Mouse (Mus musculus): ENCODE measurements around the gene Znhit3. TPM values are rescaled to one million over a fixed set of nuclear protein-coding genes. Genes with fewer than 3 reads are reported as not detected.

The Znhit3 gene
- total RNA-seq (2021): 10 to 100 TPM; 11.7 to 12.8 TPM
- long read RNA-seq, experiment 1, transcript Znhit3-201 (5 exons, 998 nt): major isoform, 27 of 27 reads
- long read RNA-seq, experiment 1, partial matches to known transcripts: 0 of 27 reads
- long read RNA-seq, experiment 1, other reads (novel, unspliced or antisense): 0 of 27 reads
- long read RNA-seq, experiment 2, transcript Znhit3-201 (5 exons, 998 nt): major isoform, 29 of 30 reads
- long read RNA-seq, experiment 2, partial matches to known transcripts: 0 of 30 reads
- long read RNA-seq, experiment 2, other reads (novel, unspliced or antisense): 1 of 30 reads

- peak; percentile 53 to 68 for DNase-seq
- intact Hi-C loops (cut with DNase I): loop anchor here (5.0 kb wide), 2 partner anchors 61 to 76 kb away; no protein-coding TSS in a partner anchor
These were observed at the start of gene Znhit3 for GRCm38 (mm10) chr11:84916053-84916702. Znhit3 (minus strand) TSS chr11:84916366.

DNA sequence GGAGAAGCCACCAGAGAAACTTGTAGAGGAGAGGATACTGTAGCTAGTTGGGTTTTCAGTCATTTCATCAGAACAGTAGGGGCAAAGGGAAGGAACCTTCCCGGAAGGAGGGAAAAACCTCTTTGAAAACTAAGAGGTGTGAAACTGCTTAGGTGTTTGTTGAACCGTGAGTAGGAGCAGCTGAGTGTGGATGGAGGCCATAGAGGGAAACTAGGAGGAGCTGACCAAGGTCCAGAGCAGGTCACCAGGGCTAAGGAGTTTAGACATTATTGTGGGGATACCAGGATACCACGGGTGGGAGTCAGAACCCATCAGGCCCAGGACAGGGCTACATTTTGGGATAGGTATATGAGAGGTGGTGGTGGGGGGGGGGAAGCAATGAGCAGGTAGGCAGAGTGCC, 47.4 kb upstream of the Znhit3 start:
- intact Hi-C loops (cut with DNase I): no loop called here
- no peak for DNase-seq

- no peak for DNase-seq
- intact Hi-C loops (cut with DNase I): no loop called here
These were observed 46.4 kb upstream of the Znhit3 start for GRCm38 (mm10) chr11:84962536-84962935.

DNA sequence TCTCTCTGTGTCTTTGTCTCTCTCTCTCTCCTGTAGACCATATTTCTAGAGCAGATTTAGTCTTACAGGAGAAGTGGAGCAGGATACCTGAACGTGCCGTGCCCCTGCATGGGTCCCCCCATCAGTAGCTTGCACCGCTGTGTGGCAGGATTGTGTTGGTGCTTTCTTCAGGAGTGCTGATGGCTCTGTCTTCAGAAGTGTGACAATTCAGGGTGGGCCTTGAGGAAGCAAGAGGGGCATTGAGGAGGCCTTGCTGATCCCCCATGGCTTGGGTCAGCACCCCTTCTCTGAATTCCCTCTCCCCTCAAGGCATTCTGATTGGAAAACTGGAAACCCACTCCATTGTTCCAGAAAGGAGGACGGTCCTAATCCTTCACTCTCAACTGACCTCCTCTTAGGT, 45.4 kb upstream of the Znhit3 start:
- intact Hi-C loops (cut with DNase I): no loop called here
- no peak for DNase-seq

- intact Hi-C loops (cut with DNase I): no loop called here
- no peak for DNase-seq
These were observed 44.6 kb upstream of the Znhit3 start for GRCm38 (mm10) chr11:84960780-84961179.

DNA sequence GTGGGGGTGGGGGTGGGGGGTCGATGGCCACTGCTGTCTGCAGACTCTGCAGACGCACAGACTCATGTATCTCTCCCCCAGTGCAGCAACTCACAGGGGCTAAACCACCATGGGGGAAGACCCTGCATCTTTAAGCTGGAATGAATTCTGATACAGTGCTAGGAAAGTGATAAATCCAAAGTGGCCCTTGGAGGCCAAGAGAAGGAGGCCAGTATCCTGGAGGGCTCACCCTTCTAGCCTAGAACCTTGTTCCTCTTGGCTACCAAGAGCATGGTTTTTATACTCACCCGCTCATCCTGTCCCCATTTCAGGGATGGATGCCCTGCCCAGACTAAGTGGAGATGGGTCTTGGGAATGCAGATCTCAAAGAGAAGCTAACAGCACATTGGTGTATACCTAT, 44.1 kb upstream of the Znhit3 start:
- intact Hi-C loops (cut with DNase I): no loop called here
- DNase-seq: no peak

DNA sequence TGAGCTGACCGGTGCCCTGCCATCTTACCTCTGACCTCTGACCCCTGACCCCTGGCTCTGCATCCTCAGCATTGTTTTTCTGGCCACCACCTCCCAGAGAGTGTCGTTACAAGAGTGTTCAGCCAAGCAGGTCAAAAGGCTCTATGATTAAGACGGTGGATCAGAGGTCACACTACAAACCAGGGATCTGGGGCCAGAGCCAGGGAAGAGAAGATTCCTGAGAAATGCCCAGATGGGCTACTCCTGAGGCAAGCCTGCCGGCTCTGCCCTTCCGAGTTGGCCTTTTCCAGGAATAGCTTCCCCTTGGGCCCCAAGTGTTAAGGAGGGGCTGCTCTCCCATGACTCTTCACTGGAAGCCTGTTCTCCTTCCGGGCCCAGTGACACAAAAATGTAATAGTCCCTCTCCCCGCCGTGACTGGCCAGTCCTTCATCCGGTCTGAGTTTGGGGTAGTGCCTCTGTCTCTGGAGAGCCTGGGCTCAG, 43.6 kb upstream of the Znhit3 start:
- DNase-seq: peak; percentile 28 to 34
- intact Hi-C loops (cut with DNase I): no loop called here

GRCm38 (mm10) chr11:84959181-84959580, 43.0 kb upstream of the Znhit3 start:
- DNase-seq: no peak
- intact Hi-C loops (cut with DNase I): no loop called here

DNA sequence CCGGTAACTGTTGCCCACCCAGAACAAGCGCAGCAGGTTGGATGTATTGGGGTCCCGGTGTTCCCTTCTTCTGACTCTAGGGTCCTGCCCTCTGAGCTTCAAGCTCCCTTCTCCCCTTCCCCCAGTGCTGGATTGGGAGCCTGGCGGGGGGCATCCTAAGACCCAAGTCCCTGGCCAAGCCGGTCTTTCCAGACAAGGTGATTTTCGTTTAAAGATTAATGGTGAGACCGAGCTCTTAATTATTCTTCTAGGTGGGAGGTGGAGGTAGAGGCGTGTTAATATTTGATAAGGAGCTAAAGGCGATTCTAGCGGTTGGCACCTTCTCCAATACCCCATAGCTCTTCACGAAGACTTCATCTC, 42.1 kb upstream of the Znhit3 start:
- DNase-seq: no peak
- intact Hi-C loops (cut with DNase I): no loop called here

- DNase-seq: no peak
- intact Hi-C loops (cut with DNase I): no loop called here
These were observed 41.6 kb upstream of the Znhit3 start, which contains the start of gene Car4 for GRCm38 (mm10) chr11:84957591-84958270. Car4 (plus strand) TSS chr11:84957786.

- DNase-seq: no peak
- intact Hi-C loops (cut with DNase I): no loop called here
These were observed 41.0 kb upstream of the Znhit3 start for GRCm38 (mm10) chr11:84957171-84957570.

GRCm38 (mm10) chr11:84956400-84956799, 40.2 kb upstream of the Znhit3 start:
- DNase-seq: no peak
- intact Hi-C loops (cut with DNase I): no loop called here

DNA sequence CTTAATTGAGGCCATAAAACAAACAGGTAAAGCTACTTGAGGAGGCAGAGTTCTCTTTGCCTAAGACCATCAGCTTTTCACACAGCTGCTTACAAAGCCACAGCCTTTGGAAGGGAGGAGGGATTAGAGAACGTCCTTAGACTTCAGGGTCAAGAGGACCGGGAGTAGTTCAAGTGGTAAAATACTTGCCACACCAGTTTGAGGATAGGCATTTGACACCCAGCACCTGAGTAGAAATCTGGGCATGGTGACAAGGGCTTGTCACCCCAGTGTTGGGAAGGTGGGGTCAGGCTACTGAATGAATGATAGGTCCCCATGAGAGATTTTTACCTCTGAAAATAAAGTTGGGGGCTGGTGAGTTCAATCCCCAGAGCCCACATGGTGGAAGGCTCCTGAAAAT, 36.4 kb upstream of the Znhit3 start:
- intact Hi-C loops (cut with DNase I): no loop called here
- no peak for DNase-seq

GRCm38 (mm10) chr11:84948526-84948925, 32.4 kb upstream of the Znhit3 start:
- no peak for DNase-seq
- intact Hi-C loops (cut with DNase I): no loop called here

DNA sequence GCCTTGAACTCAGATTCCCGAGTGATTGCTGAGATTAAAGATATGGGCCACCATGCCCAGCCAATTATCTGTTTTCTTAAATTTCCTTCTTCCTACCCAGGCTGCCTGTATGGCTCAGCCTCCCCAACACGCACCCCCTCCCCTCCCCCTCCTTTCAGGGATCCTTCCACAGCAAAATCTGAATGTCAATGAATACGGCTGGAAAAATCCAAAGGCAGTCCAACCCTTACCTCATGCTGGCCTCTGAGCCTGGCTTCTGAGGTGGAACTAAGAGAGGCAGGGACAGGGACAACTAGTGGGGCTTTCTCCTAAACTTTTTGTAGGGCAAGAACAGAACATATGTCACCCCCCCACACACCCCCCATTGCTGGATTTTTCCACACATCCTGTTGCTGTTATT, 31.9 kb upstream of the Znhit3 start:
- intact Hi-C loops (cut with DNase I): no loop called here

GRCm38 (mm10) chr11:84947206-84947605, 31.0 kb upstream of the Znhit3 start:
- intact Hi-C loops (cut with DNase I): no loop called here
- DNase-seq: no peak

More for the DNA sequence above, 31.9 kb upstream of the Znhit3 start:
- DNase-seq: no peak

GRCm38 (mm10) chr11:84945841-84946240, 29.7 kb upstream of the Znhit3 start:
- intact Hi-C loops (cut with DNase I): no loop called here
- DNase-seq: no peak

GRCm38 (mm10) chr11:84944639-84945435, 28.7 kb upstream of the Znhit3 start:
- intact Hi-C loops (cut with DNase I): no loop called here
- DNase-seq: no peak

GRCm38 (mm10) chr11:84943948-84944347, 27.8 kb upstream of the Znhit3 start:
- peak in 1 of 2 experiments; percentile 21 for DNase-seq
- intact Hi-C loops (cut with DNase I): no loop called here

GRCm38 (mm10) chr11:84940140-84940539, 24.0 kb upstream of the Znhit3 start:
- intact Hi-C loops (cut with DNase I): no loop called here
- DNase-seq: no peak

Data from gastrocnemius, postnatal 36 days (tissue).